Mouse (Mus musculus): ENCODE measurements at regions not wholly inside any gene's neighbourhood (a gene's known extent, or its start where the extent isn't known, plus 50 kb on each side); places are given as distances from the start of the nearest gene placed in this dataset.
"Not testable (repeated sequence)": the region's sequence is repeated elsewhere in the genome, so short reads cannot be mapped to it uniquely, and the experiment has no call there.

GRCm38 (mm10) chr2:166446536-166446935 lies 267.1 kb downstream of the Prex1 start:
- H3K4me1 ChIP-seq (ENCODE audit: control insufficient read depth, insufficient read depth, low read length): peaks cover 4% of the 10 kb centered on the region
- no peak overlapping the region for H3K4me3 ChIP-seq (replicated peaks; ENCODE audit: extremely low read depth, low read depth, low read length)
- 70% methylated on average over 3 of the region's 3 CpGs for WGBS
- no peak for DNase-seq
- TF ChIP-seq POLR2A (IDR thresholded peaks at IDR 0.05; ENCODE audit: borderline replicate concordance, extremely low read depth, low read depth, low read length) (no peak), CTCF (IDR thresholded peaks at IDR 0.05; ENCODE audit: insufficient read depth, low read length) (no peak)

DNA sequence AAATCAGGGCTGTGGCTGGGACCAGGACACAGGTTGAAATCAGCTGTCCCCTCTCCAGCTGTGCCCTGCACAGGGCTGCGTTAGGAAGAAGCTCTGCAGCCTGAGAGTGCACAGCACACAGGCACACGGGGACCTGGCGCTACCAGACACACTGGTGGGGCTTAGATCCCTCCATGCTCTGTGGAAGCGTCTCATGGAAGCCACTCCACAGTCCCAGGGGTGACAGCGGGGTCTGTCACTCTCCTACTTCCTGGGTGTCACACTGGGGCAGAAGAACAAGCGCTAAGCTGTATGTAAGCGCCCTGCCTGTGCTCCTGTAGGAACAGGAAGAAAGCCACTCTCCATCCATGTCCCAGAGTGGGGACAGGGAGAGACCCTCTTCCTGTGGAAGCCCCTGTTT lies 267.8 kb downstream of the Prex1 start:
- DNase-seq; H3K4me3 ChIP-seq (replicated peaks; ENCODE audit: extremely low read depth, low read depth, low read length): not testable (repeated sequence)
- WGBS: 67% methylated on average over 7 of the region's 7 CpGs

DNA sequence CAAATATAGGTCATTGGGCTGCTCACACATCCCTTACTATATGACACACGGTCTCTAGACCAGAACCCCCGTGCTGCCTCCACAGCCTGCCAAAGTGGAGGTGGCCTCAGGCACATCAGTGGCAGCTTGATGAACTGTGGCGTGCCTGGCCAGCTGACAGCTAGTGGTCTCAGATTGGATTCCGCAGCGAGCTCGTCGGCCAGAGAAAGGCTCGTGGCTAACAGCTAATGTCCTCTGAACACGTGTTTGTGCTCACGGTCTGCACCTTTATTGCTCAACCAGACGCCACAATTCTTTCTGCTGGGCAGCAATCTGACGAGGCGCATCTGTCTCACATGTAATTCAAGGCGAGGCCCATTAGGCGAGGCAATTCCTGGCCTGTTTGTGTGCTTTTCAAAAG lies 270.6 kb downstream of the Prex1 start:
- TF ChIP-seq POLR2A (IDR thresholded peaks at IDR 0.05; ENCODE audit: borderline replicate concordance, extremely low read depth, low read depth, low read length) (no peak), CTCF (IDR thresholded peaks at IDR 0.05; ENCODE audit: insufficient read depth, low read length) (no peak)
- Histone ChIP-seq H3K4me3 (replicated peaks; ENCODE audit: extremely low read depth, low read depth, low read length) (no peak overlapping the region), H3K4me1 (ENCODE audit: control insufficient read depth, insufficient read depth, low read length) (no peaks in the 10 kb centered on the region)
- WGBS: 59% methylated on average over 15 of the region's 15 CpGs
- DNase-seq: no peak

More for the DNA sequence above, 267.8 kb downstream of the Prex1 start:
- H3K4me1 ChIP-seq (ENCODE audit: control insufficient read depth, insufficient read depth, low read length): not testable (repeated sequence)

DNA sequence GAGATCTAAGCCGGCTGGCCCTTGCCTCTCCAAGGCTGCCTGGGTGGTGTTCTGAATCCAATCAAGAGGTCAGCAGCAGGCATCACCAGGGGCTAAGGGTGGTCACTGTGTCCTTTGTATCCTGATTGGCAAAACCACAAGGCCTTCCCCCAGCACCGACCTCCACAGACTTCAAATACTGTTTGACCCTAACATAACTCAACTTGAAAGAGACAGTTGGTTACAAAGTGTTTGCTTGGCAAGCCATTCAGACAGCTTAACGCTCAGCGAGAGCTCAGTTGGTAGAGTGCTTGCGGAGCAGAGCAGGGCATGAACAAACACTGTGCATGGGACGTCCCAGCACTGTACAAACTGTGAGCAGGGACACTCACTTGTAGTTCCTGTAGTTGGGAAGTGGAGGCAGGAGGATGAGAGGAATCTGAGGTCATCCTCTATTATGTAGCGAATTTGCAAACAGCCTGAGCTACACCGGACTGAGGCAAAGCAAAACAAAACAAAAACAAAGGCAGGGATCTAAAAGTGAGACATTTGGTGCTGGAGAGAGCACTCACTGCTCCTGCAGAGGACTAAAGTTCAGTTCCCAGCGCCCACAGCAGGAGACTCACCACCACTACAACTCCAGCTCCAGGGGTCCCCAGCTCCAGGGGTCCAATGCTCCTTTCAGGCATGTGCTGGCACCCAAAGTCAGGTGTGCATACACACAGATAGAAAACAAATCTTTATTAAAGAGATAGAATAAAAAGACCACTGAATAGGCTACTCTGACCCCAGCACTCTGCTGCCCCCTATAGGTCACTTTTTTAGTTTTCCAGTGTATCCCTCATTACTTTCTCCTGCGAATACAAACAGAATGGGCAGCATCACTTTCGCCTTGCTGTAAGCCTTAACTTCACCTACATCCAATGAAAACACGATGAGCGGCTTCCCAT lies 273.5 kb downstream of the Prex1 start:
- no peak for DNase-seq
- TF ChIP-seq CTCF (IDR thresholded peaks at IDR 0.05; ENCODE audit: insufficient read depth, low read length): no peak
- TF ChIP-seq POLR2A (IDR thresholded peaks at IDR 0.05; ENCODE audit: borderline replicate concordance, extremely low read depth, low read depth, low read length): no peak
- 54% methylated on average over 13 of the region's 13 CpGs for WGBS
- no peaks in the 10 kb centered on the region for H3K4me1 ChIP-seq (ENCODE audit: control insufficient read depth, insufficient read depth, low read length)
- H3K4me3 ChIP-seq (replicated peaks; ENCODE audit: extremely low read depth, low read depth, low read length): no peak overlapping the region

DNA sequence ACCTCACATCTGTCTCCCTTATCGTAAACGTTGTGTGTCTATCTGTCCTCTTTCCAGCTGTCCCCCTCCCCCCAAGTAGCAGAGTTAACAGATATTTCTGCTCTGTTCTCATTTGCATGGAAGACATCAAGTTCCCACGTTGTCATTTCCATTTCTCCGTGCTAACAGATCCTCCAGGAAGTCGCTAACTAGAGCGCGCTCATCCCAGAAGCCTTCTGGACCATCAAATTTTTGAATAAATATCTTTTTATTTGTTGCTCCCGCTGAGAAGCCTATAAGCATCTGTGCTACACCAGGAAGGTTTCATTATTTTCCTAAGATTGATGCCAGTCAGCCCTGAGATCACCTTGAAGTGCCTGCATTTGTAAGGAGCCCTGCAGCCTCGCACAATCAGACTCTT lies 275.4 kb downstream of the Prex1 start:
- 69% methylated on average over 9 of the region's 9 CpGs for WGBS
- Histone ChIP-seq H3K4me3 (replicated peaks; ENCODE audit: extremely low read depth, low read depth, low read length) (no peak overlapping the region), H3K4me1 (ENCODE audit: control insufficient read depth, insufficient read depth, low read length) (no peaks in the 10 kb centered on the region; the same call in 1 of the 2 replicates)
- TF ChIP-seq POLR2A (IDR thresholded peaks at IDR 0.05; ENCODE audit: borderline replicate concordance, extremely low read depth, low read depth, low read length) (no peak), CTCF (IDR thresholded peaks at IDR 0.05; ENCODE audit: insufficient read depth, low read length) (no peak)
- no peak for DNase-seq

DNA sequence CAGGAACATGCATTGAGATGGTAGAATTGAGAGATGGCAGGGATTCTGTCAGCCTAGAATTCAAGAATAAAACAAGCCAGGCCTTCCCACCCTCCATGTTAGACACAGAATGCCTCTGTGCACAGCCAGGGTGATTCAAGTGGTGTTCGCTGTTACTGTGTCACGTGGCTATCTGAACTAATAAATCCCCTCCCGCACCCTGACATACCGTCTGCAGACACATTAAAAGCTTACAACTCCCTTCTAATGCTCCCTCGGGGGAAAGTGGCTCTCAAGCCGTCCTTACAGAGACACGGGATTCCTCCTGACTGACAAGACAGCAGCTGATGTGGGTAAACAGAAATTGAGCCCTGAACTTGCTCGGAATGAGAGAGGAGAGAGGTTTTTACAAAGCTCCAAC lies 279.1 kb downstream of the Prex1 start:
- no peak overlapping the region for H3K4me3 ChIP-seq (replicated peaks; ENCODE audit: extremely low read depth, low read depth, low read length)
- no peak for TF ChIP-seq POLR2A (IDR thresholded peaks at IDR 0.05; ENCODE audit: borderline replicate concordance, extremely low read depth, low read depth, low read length)
- no peak for TF ChIP-seq CTCF (IDR thresholded peaks at IDR 0.05; ENCODE audit: insufficient read depth, low read length)
- no peaks in the 10 kb centered on the region; the same call in 1 of the 2 replicates for H3K4me1 ChIP-seq (ENCODE audit: control insufficient read depth, insufficient read depth, low read length)
- no peak for DNase-seq
- WGBS: 58% methylated on average over 8 of the region's 8 CpGs

- TF ChIP-seq CTCF (IDR thresholded peaks at IDR 0.05; ENCODE audit: insufficient read depth, low read length): no peak
- no peak for TF ChIP-seq POLR2A (IDR thresholded peaks at IDR 0.05; ENCODE audit: borderline replicate concordance, extremely low read depth, low read depth, low read length)
- WGBS: 57% methylated on average over 15 of the region's 15 CpGs
- H3K4me1 ChIP-seq (ENCODE audit: control insufficient read depth, insufficient read depth, low read length): no peaks in the 10 kb centered on the region; the same call in 1 of the 2 replicates
- no peak for DNase-seq
- no peak overlapping the region for H3K4me3 ChIP-seq (replicated peaks; ENCODE audit: extremely low read depth, low read depth, low read length)
These were observed 278.3 kb upstream of the Sulf2 start for GRCm38 (mm10) chr2:166433655-166434333.

DNA sequence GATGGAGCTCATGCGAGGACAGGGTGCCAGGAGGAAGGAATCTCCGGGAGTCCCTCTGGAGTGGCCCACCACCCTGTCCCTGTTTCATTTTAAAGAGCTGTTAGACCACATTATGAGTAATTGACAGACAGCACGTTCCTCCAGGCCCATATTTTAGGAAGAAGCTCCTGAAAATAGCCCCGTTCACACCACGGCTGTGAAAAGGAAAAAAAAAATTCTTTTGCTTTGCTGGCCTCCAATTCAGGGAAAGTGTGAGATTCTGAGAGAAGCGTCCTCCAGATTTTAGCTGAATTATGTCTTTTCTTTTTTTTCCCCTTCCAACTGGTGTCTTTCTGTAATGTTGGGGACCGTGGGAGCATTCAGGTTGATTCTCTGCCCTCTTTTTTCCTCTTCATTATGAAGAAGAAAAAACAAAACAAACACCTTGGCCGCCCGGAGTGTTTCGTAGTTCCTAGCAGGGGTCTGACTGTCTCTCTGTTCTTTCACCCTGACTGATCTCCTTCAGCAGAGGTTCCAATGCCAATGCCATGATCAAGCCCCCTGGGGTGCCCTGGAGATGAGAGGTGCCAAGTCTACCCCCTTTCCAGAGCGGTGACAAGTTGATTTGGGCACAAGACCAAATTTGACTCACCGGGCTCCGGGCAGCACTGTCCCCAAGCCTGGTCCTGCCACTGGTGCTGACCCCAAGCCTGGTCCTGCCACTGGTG lies 277.6 kb upstream of the Sulf2 start:
- Histone ChIP-seq H3K4me1 (ENCODE audit: control insufficient read depth, insufficient read depth, low read length) (no peaks in the 10 kb centered on the region; the same call in 1 of the 2 replicates), H3K4me3 (replicated peaks; ENCODE audit: extremely low read depth, low read depth, low read length) (no peak overlapping the region)
- 68% methylated on average over 13 of the region's 13 CpGs for WGBS
- no peak for TF ChIP-seq POLR2A (IDR thresholded peaks at IDR 0.05; ENCODE audit: borderline replicate concordance, extremely low read depth, low read depth, low read length)
- no peak for TF ChIP-seq CTCF (IDR thresholded peaks at IDR 0.05; ENCODE audit: insufficient read depth, low read length)
- no peak for DNase-seq

DNA sequence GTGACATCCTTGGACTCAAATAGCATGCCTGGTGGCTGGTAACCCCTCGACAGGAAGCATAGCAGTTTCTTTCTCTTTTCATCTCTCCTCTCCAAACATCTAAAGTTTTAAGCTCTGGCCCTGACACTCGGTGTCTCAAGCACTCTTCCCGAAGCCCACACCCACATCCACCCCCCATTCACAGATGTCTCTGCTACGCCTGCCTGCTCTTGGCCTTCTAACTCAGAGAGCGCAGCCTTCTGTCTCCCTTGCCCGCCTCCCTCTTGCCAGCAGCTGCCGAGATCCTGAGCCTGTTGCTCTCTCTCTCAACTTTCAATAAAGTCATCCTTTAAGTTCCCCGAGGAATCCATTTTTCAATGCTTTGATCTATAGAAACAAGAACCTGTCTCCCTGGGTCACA lies 277.1 kb upstream of the Sulf2 start:
- H3K4me3 ChIP-seq (replicated peaks; ENCODE audit: extremely low read depth, low read depth, low read length): no peak overlapping the region
- WGBS: 64% methylated on average over 8 of the region's 8 CpGs
- H3K4me1 ChIP-seq (ENCODE audit: control insufficient read depth, insufficient read depth, low read length): no peaks in the 10 kb centered on the region; the same call in 1 of the 2 replicates
- DNase-seq: no peak
- no peak for TF ChIP-seq CTCF (IDR thresholded peaks at IDR 0.05; ENCODE audit: insufficient read depth, low read length)
- no peak for TF ChIP-seq POLR2A (IDR thresholded peaks at IDR 0.05; ENCODE audit: borderline replicate concordance, extremely low read depth, low read depth, low read length)
